ENCODE assay signal across 24 mouse cellular contexts in the genomic region with DNA sequence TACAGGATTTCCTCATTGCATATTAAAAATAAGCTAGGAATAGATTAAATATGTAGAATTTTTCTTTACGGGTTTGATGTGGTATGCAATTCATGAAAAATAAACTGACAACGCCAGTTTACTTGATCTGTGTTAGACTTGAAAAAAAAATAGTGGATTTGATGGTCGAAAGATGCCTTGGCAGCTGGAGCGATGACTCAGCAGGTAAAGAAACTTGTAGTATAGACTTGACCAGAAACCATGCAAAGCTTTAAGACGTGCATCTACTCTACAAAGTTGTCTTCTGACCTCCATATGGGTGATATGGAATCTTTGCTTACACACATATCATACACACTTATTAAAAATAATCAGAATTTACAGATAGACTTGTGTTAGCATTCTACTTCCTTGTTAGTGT.
"Had no signal": no experiment of that assay in that cellular context is flagged by ENCODE, and none has a peak within 500 bp of the region (broad histone marks: within the 10 kb centered on the region; RNA-seq: fewer than 3 reads in every experiment).

No protein-coding gene starts in this region.

- H3K9ac ChIP-seq: heart, embryonic 12.5 days; hindbrain, embryonic 12.5 days; hindbrain, embryonic 14.5 days; limb, embryonic 13.5 days; limb, embryonic 15.5 days; liver, embryonic 12.5 days; liver, embryonic 14.5 days had no signal

- H3K9me3 ChIP-seq: heart, embryonic 12.5 days; hindbrain, embryonic 10.5 days; hindbrain, embryonic 12.5 days; limb, embryonic 13.5 days; limb, embryonic 15.5 days; liver, embryonic 12.5 days had no signal

- H3K27me3 ChIP-seq: heart, embryonic 12.5 days; hindbrain, embryonic 12.5 days; limb, embryonic 13.5 days; limb, embryonic 15.5 days; liver, embryonic 12.5 days had no signal

- ATAC-seq: hindbrain, embryonic 16.5 days; intestine, embryonic 16.5 days; liver, embryonic 12.5 days had no signal

- H3K27ac ChIP-seq: heart, adult 2 months; hindbrain, embryonic 10.5 days; hindbrain, embryonic 12.5 days; hindbrain, embryonic 14.5 days; layer of hippocampus, adult 2 months; left cerebral cortex, adult 2 months; limb, embryonic 13.5 days; limb, embryonic 15.5 days; liver, embryonic 12.5 days; liver, embryonic 14.5 days had no signal

- H3K4me1 ChIP-seq: heart, embryonic 12.5 days; hindbrain, embryonic 10.5 days; hindbrain, embryonic 12.5 days; limb, embryonic 13.5 days; limb, embryonic 15.5 days; liver, embryonic 12.5 days had no signal

- H3K4me3 ChIP-seq: heart, adult 2 months; heart, embryonic 12.5 days; hindbrain, embryonic 10.5 days; hindbrain, embryonic 12.5 days; layer of hippocampus, adult 2 months; left cerebral cortex, adult 2 months; limb, embryonic 13.5 days; limb, embryonic 15.5 days; liver, embryonic 12.5 days had no signal

- DNase-seq: gastrocnemius, postnatal 14 days; gastrocnemius, postnatal 36 days; heart, adult 11 months; heart, adult 2 months; heart, postnatal 10 days; heart, postnatal 4 days; kidney, adult 11 months; kidney, adult 8-10 months; kidney, postnatal 10 days; kidney, postnatal 25 days; kidney, postnatal 4 days; left cerebral cortex, postnatal 4 days had no signal

- H3K4me2 ChIP-seq: heart, embryonic 12.5 days; hindbrain, embryonic 12.5 days; hindbrain, embryonic 14.5 days; limb, embryonic 13.5 days; limb, embryonic 15.5 days; liver, embryonic 12.5 days had no signal
